Mouse (Mus musculus) heart, postnatal 0 days (tissue): ENCODE results near the gene Galnt6.

Source experiments
- CTCF ChIP-seq: IDR thresholded peaks from 2 replicates; pipeline ENCODE4 v1.5.1; 2016; ENCODE audit warnings: antibody characterized with exemption, control low read depth, low read depth
- EP300 ChIP-seq: IDR thresholded peaks from 2 replicates; pipeline ENCODE4 v1.6.1; 2016; ENCODE audit warnings: antibody characterized with exemption, low read depth

GRCm38 (mm10) chr15:100720066-100720465, 9.1 kb downstream of the Galnt6 start:
- TF ChIP-seq CTCF (no peak), EP300 (no peak)
